Mouse (Mus musculus) testis, adult 2 months (tissue): ENCODE data around the gene Sctr.

ENCODE experiments used
- CTCF ChIP-seq: fragments of 200-500 bp; IDR thresholded peaks from 2 replicates; pipeline ENCODE4 v1.5.1; 2012; ENCODE audit warnings: low read depth, mild to moderate bottlenecking, inconsistent platforms, low read length, moderate library complexity; ENCODE audit not compliant: control insufficient read depth, insufficient read depth, insufficient replicate concordance
- POLR2A ChIP-seq: fragments of 200-500 bp; IDR thresholded peaks from 2 replicates; pipeline ENCODE4 v1.6.1; 2012; ENCODE audit warnings: low read depth, mild to moderate bottlenecking, inconsistent platforms, low read length, moderate library complexity; ENCODE audit not compliant: control insufficient read depth

GRCm38 (mm10) chr1:120098327-120098726, 91.6 kb downstream of the Sctr start:
- TF ChIP-seq CTCF (peak; percentile 43; the same call in 1 of the 2 replicates), POLR2A (no peak)
